Mouse (Mus musculus): ENCODE data around the gene Ckm. TPM values are rescaled to one million over a fixed set of nuclear protein-coding genes. Genes with fewer than 3 reads are reported as not detected.

Ckm gene
- total and polyA plus RNA-seq, 3 experiments, result not detected

GRCm38 (mm10) chr7:19420821-19421636 lies 16.5 kb downstream of the Ckm start:
- Histone ChIP-seq H3K27me3 (ENCODE audit: control insufficient read depth in 1 of 2, insufficient read depth in 2 of 2, low read length in 2 of 2) (no peaks in the 10 kb centered on the region), H3K9me3 (replicated peaks; ENCODE audit: insufficient read depth, low read length) (no peaks in the 10 kb centered on the region), H3K9ac (ENCODE audit: control insufficient read depth, low read depth, low read length, poor library complexity, severe bottlenecking) (peak overlapping the region; percentile 66), H3K27ac (ENCODE audit: control insufficient read depth, low read depth, low read length) (no peak overlapping the region), H3K4me1 (ENCODE audit: control insufficient read depth in 1 of 2, insufficient read depth in 2 of 2, low read length in 2 of 2) (peaks cover 2 to 5% of the 10 kb centered on the region in 2 experiments), H3K36me3 (ENCODE audit: control insufficient read depth in 1 of 2, insufficient read depth in 2 of 2, low read length in 2 of 2) (0 out of 4 replicates have a peak, but pooled peaks cover 0 to 3% of the 10 kb centered on the region in 2 experiments), H3K79me2 (ENCODE audit: control insufficient read depth, insufficient read depth, low read length, poor library complexity) (no peaks in the 10 kb centered on the region), H3K4me3 (ENCODE audit: control insufficient read depth in 1 of 2, insufficient read depth in 1 of 2, low read depth in 2 of 2, low read length in 2 of 2) (peak overlapping the region; percentile 65 to 79)
- peak; percentile 96 for DNase-seq (ENCODE audit: low read depth, low spot score)
- TF ChIP-seq TCF12 (IDR thresholded peaks at IDR 0.05; ENCODE audit: low read depth, low read length) (no peak), USF1 (IDR thresholded peaks at IDR 0.05; ENCODE audit: low read depth, low read length) (0 out of 2 replicates have a peak, but pooled peaks have one; percentile 16), USF2 (IDR thresholded peaks at IDR 0.05; ENCODE audit: borderline replicate concordance in 1 of 2, insufficient read depth in 1 of 2, low read depth in 1 of 2, low read length in 2 of 2) (no peak), MXI1 (IDR thresholded peaks at IDR 0.05; ENCODE audit: low read depth, low read length) (peak; percentile 86), NELFE (IDR thresholded peaks at IDR 0.05; ENCODE audit: low read depth, low read length) (peak; percentile 24; the same call in 1 of the 2 replicates), MAX (IDR thresholded peaks at IDR 0.05; ENCODE audit: low read length) (peak; percentile 79), NRF1 (IDR thresholded peaks at IDR 0.05; ENCODE audit: insufficient read depth, low read depth, low read length, poor library complexity, severe bottlenecking) (peak; percentile 72), E2F4 (IDR thresholded peaks at IDR 0.05; ENCODE audit: borderline replicate concordance, low read depth, low read length) (0 out of 2 replicates have a peak, but pooled peaks have one; percentile 44), SIN3A (IDR thresholded peaks at IDR 0.05; ENCODE audit: low read length) (peak; percentile 73), ZKSCAN1 (IDR thresholded peaks at IDR 0.05; ENCODE audit: low read depth, low read length) (no peak), HCFC1 (IDR thresholded peaks at IDR 0.05; ENCODE audit: low read depth, low read length) (0 out of 2 replicates have a peak, but pooled peaks have one; percentile 14)

GRCm38 (mm10) chr7:19423083-19423482 lies 18.5 kb downstream of the Ckm start:
- peaks cover 2 to 5% of the 10 kb centered on the region in 2 experiments for H3K4me1 ChIP-seq (ENCODE audit: control insufficient read depth in 1 of 2, insufficient read depth in 2 of 2, low read length in 2 of 2)
- H3K9me3 ChIP-seq (replicated peaks; ENCODE audit: insufficient read depth, low read length), result no peaks in the 10 kb centered on the region
- DNase-seq (ENCODE audit: low read depth, low spot score), result no peak
- H3K79me2 ChIP-seq (ENCODE audit: control insufficient read depth, insufficient read depth, low read length, poor library complexity), result no peaks in the 10 kb centered on the region
- no peak overlapping the region for H3K9ac ChIP-seq (ENCODE audit: control insufficient read depth, low read depth, low read length, poor library complexity, severe bottlenecking)
- H3K36me3 ChIP-seq (ENCODE audit: control insufficient read depth in 1 of 2, insufficient read depth in 2 of 2, low read length in 2 of 2), result 0 out of 4 replicates have a peak, but pooled peaks cover 0 to 3% of the 10 kb centered on the region in 2 experiments
- no peaks in the 10 kb centered on the region for H3K27me3 ChIP-seq (ENCODE audit: control insufficient read depth in 1 of 2, insufficient read depth in 2 of 2, low read length in 2 of 2)
- H3K27ac ChIP-seq (ENCODE audit: control insufficient read depth, low read depth, low read length), result no peak overlapping the region
- no peak overlapping the region for H3K4me3 ChIP-seq (ENCODE audit: control insufficient read depth in 1 of 2, insufficient read depth in 1 of 2, low read depth in 2 of 2, low read length in 2 of 2)
- TF ChIP-seq MAZ (IDR thresholded peaks at IDR 0.05; ENCODE audit: low read depth, low read length), result no peak
- no peak for TF ChIP-seq MYB (IDR thresholded peaks at IDR 0.05; ENCODE audit: low read depth, low read length)
- TF ChIP-seq MEF2A (IDR thresholded peaks at IDR 0.05; ENCODE audit: extremely low read depth, insufficient replicate concordance, low read depth, low read length, poor library complexity, severe bottlenecking), result no peak
- no peak for TF ChIP-seq TCF12 (IDR thresholded peaks at IDR 0.05; ENCODE audit: low read depth, low read length)
- TF ChIP-seq USF1 (IDR thresholded peaks at IDR 0.05; ENCODE audit: low read depth, low read length), result no peak
- TF ChIP-seq SIN3A (IDR thresholded peaks at IDR 0.05; ENCODE audit: low read length), result no peak
- TF ChIP-seq SMC3 (IDR thresholded peaks at IDR 0.05; ENCODE audit: low read depth, low read length), result no peak
